Mouse (Mus musculus) thymus, adult 18-20 months (tissue): ENCODE data around the gene Vstm2b.

ENCODE experiments used
- DNase-seq, 2 experiments: peaks; one replicate each; pipeline ENCODE4 v3.0.0; 2022; ENCODE audit warnings: mixed read lengths in 2 of 2

The Vstm2b gene

GRCm38 (mm10) chr7:40898096-40898710, at the start of gene Vstm2b:
Vstm2b (plus strand) TSS chr7:40898328.
- no peak for DNase-seq

GRCm38 (mm10) chr7:40856088-40856625, 42.0 kb upstream of the Vstm2b start:
- DNase-seq: no peak

GRCm38 (mm10) chr7:40873380-40873990, 24.6 kb upstream of the Vstm2b start:
- DNase-seq: no peak

- no peak for DNase-seq
Observed at GRCm38 (mm10) chr7:40884855-40885489, 13.2 kb upstream of the Vstm2b start.

GRCm38 (mm10) chr7:40888358-40888757, 9.8 kb upstream of the Vstm2b start:
- DNase-seq: no peak

- DNase-seq: no peak
Observed at GRCm38 (mm10) chr7:40896964-40897363, 1.2 kb upstream of the Vstm2b start.

- DNase-seq: no peak
Observed at GRCm38 (mm10) chr7:40898711-40899375, 715 bp downstream of the Vstm2b start.

GRCm38 (mm10) chr7:40899376-40900265, 1.5 kb downstream of the Vstm2b start:
- DNase-seq: no peak

GRCm38 (mm10) chr7:40901201-40901600, 3.1 kb downstream of the Vstm2b start:
- DNase-seq: no peak

- no peak for DNase-seq
Observed at GRCm38 (mm10) chr7:40902506-40902905, 4.4 kb downstream of the Vstm2b start.

GRCm38 (mm10) chr7:40906484-40906883, 8.4 kb downstream of the Vstm2b start:
- no peak for DNase-seq

- no peak for DNase-seq
Observed at GRCm38 (mm10) chr7:40916761-40917160, 18.6 kb downstream of the Vstm2b start.

GRCm38 (mm10) chr7:40920118-40920517, 22.0 kb downstream of the Vstm2b start:
- DNase-seq: no peak

- DNase-seq: no peak
Observed at GRCm38 (mm10) chr7:40921281-40921680, 23.2 kb downstream of the Vstm2b start.

GRCm38 (mm10) chr7:40922871-40923270, 24.7 kb downstream of the Vstm2b start:
- no peak for DNase-seq

GRCm38 (mm10) chr7:40928391-40928790, 30.3 kb downstream of the Vstm2b start:
- no peak for DNase-seq

GRCm38 (mm10) chr7:40936617-40937212, 38.6 kb downstream of the Vstm2b start:
- no peak for DNase-seq

- no peak for DNase-seq
Observed at GRCm38 (mm10) chr7:40939371-40939770, 41.2 kb downstream of the Vstm2b start.

GRCm38 (mm10) chr7:40942233-40942935, 44.3 kb downstream of the Vstm2b start:
- DNase-seq: no peak
